Mouse (Mus musculus): ENCODE measurements around the gene Atxn7l1.

DNA sequence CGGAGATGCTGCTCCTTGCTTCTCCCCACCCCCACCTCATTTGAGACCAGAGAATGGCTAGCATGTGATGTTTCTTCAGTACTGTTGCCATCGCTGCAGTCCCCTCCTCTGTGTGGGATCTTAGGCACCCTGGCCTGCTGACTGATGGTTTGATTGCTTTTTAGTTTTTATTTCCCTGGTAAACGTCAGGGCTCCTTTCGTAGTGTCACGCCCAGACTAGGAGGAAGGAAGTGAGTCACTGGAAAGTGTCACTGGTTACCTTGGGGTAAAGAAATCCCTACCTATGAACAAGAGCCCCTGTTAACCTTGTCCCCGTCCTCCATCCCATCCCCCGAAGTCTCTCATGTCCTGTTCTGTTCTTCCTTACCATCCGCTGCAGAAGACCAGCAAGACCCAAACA lies 10.8 kb downstream of the Atxn7l1 start:
- TF ChIP-seq CTCF (conservative IDR thresholded peaks at IDR 0.05; ENCODE audit: insufficient read depth, insufficient read length, low read depth, low read length) (no peak), POLR2A (IDR thresholded peaks at IDR 0.05; ENCODE audit: low read depth, low read length) (no peak)

Data from kidney, adult 2 months (tissue).